Mouse (Mus musculus): Measurements from ENCODE around the gene Cyp19a1.

Gene Cyp19a1

GRCm38 (mm10) chr9:54180216-54180615 lies 87.7 kb downstream of the Cyp19a1 start:
- DNase-seq (ENCODE audit: low read depth, low spot score): peak; percentile 53

GRCm38 (mm10) chr9:54169489-54169888 lies 98.4 kb downstream of the Cyp19a1 start:
- DNase-seq (ENCODE audit: low read depth, low spot score): peak; percentile 22

GRCm38 (mm10) chr9:54168425-54168824 lies 99.5 kb downstream of the Cyp19a1 start:
- DNase-seq (ENCODE audit: low read depth, low spot score): no peak

GRCm38 (mm10) chr9:54163117-54163516 lies 104.8 kb downstream of the Cyp19a1 start:
- peak; percentile 79 for DNase-seq (ENCODE audit: low read depth, low spot score)

GRCm38 (mm10) chr9:54153679-54154078 lies 114.2 kb downstream of the Cyp19a1 start:
- no peak for DNase-seq (ENCODE audit: low read depth, low spot score)

- no peak for DNase-seq (ENCODE audit: low read depth, low spot score)
Measured at GRCm38 (mm10) chr9:54139191-54139590, 128.7 kb downstream of the Cyp19a1 start.
